Mouse (Mus musculus) limb, embryonic 12.5 days (tissue): ENCODE data around the gene Gadd45a. TPM values are rescaled to one million over a fixed set of nuclear protein-coding genes. Genes with fewer than 3 reads are reported as not detected.

Experiments
- ATAC-seq: fragments of 200-750 bp; cut with Nextera tagmentation; 2 replicates; pipeline ENCODE4 v1.8.0; 2017; ENCODE audit warnings: low read depth, moderate TSS enrichment; ENCODE audit not compliant: insufficient number of reproducible peaks, insufficient read depth, low FRiP score, low TSS enrichment
- H3K27ac ChIP-seq: fragments of 300-500 bp; sonication (generic); 2 replicates; pipeline ENCODE4 v1.5.1; 2016; ENCODE audit warnings: mild to moderate bottlenecking, moderate library complexity
- H3K27me3 ChIP-seq: fragments of 300-500 bp; sonication (generic); 2 replicates; pipeline ENCODE4 v1.6.1; 2016; ENCODE audit warnings: mild to moderate bottlenecking, moderate library complexity
- H3K36me3 ChIP-seq: fragments of 300-500 bp; sonication (generic); 2 replicates; pipeline ENCODE4 v1.6.1; 2016; ENCODE audit warnings: mild to moderate bottlenecking, moderate library complexity
- H3K4me1 ChIP-seq: fragments of 300-500 bp; sonication (generic); replicated peaks from 2 replicates; pipeline ENCODE4 v1.6.1; 2016
- H3K4me2 ChIP-seq: fragments of 300-500 bp; sonication (generic); 2 replicates; pipeline ENCODE4 v1.6.1; 2016; ENCODE audit warnings: mild to moderate bottlenecking, moderate library complexity
- H3K4me3 ChIP-seq: fragments of 300-500 bp; sonication (generic); replicated peaks from 2 replicates; pipeline ENCODE4 v1.5.1; 2016; ENCODE audit warnings: mild to moderate bottlenecking
- H3K9ac ChIP-seq: fragments of 300-500 bp; sonication (generic); replicated peaks from 2 replicates; pipeline ENCODE4 v1.6.1; 2016; ENCODE audit warnings: mild to moderate bottlenecking, moderate library complexity
- H3K9me3 ChIP-seq: fragments of 300-500 bp; sonication (generic); 2 replicates; pipeline ENCODE4 v1.6.1; 2016; ENCODE audit warnings: mild to moderate bottlenecking, moderate library complexity
- WGBS: fragments of 180-500 bp; shearing (Covaris S2); methylation state at CpG from one replicate; pipeline ENCODE4 v1.1.7; 2016; 5-methylcytosine and 5-hydroxymethylcytosine counted together
- polyA plus RNA-seq: library from polyadenylated mRNA; unstranded; fragments of >200 nt; fragmentation: Nextera tagmentation; extraction: Ambion mirVana; gene quantifications from 2 replicates; pipeline ENCODE4 v1.2.1, GENCODE M21; 2016

The Gadd45a gene
- polyA plus RNA-seq, 1 experiment from 2014 or later = 23.1 TPM

DNA sequence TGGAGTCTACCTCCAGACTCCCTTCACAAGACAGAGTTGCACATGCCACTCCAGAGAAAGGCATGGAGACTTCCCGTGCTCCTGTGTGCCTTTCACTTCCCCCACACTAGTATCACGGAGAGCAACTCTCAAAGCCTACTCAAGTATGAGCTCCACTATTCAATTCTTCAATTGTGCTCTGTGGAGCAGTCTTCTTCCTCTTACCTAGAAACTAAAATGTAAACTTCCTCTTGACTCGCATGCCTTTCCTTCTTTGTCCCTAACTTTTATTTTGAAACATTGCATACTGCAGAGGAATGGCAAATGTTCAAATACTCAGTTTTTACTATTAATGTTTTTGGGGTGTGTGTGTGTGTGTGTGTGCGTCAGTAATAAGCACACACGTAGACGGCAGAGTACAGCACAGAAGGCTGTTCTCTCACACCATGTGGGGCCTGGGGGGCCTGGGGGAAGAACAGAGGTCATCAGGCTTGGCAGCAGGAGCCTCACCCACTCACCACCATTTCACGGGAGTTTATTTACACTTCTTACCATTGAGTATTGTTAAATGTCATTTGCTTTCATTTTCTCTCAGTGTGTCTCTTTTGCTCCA lies 20.6 kb downstream of the Gadd45a start:
- no peak overlapping the region for H3K4me2 ChIP-seq
- H3K27me3 ChIP-seq = no peaks in the 10 kb centered on the region
- WGBS = 73% methylated on average over 7 of the region's 7 CpGs
- no peak overlapping the region for H3K9ac ChIP-seq
- no peak for ATAC-seq
- no peaks in the 10 kb centered on the region for H3K36me3 ChIP-seq
- H3K4me3 ChIP-seq = no peak overlapping the region
- no peaks in the 10 kb centered on the region for H3K9me3 ChIP-seq
- no peak overlapping the region for H3K27ac ChIP-seq
- peaks cover 13% of the 10 kb centered on the region; the same call in 1 of the 2 replicates for H3K4me1 ChIP-seq

GRCm38 (mm10) chr6:67015739-67016519 lies 21.3 kb downstream of the Gadd45a start:
- Histone ChIP-seq H3K4me1 (peaks cover 13% of the 10 kb centered on the region; the same call in 1 of the 2 replicates), H3K27me3 (no peaks in the 10 kb centered on the region), H3K4me2 (no peak overlapping the region), H3K36me3 (no peaks in the 10 kb centered on the region), H3K4me3 (no peak overlapping the region), H3K9ac (no peak overlapping the region), H3K9me3 (no peaks in the 10 kb centered on the region), H3K27ac (no peak overlapping the region)
- 51% methylated on average over 8 of the region's 8 CpGs for WGBS
- ATAC-seq = no peak

DNA sequence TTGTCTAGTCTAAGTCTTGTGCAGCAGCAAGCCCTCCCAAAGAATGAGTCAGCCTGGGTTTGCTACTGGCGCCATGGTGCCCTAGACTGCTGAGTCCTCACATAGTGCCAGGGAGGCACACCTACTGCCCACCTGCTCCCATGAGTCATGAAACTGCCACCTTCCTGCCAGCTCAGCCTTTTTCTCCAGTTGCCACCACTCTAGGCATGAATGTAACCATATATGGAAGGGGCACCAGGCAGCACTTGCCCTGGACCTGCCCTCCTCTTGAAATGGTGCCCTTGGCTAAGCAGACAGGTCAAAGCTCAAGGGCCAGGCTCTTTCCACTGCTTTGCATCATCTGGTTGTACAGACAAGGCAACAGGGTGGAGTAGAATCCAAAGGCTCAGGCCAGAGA lies 22.6 kb downstream of the Gadd45a start:
- no peak for ATAC-seq

DNA sequence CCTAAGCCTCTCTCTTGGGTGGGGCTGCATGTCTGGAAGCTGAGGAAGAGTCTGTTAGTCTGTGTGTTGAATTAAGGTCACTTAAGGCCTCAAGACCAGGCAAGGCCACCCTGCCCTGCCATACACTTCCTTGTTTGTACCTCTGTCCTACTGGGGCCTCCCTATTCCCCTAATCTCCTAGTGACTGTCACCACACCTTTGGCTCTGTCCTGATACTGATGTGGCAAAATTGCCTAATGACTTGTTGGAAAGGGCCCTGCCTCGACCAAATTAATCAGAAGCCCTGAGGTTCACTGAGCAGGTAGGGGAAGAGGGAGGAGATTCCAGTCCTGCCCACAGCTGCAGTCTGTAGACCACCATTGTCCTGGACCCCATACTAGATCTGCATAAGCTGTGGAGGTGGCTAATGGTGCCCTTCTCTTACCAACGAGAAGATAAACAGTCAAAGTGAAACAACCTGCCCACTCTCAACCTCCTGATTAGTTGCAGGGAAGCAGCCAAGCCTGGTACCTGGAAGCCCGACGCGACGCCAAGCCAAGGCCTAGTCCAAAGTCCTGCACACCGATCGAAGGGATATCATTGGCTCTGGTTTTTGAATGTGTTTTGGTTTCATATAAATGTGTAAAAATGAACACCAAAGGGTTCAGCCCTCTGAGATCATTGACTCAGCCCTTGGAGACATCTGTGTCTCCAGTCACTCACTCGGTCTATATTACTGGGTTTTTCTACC lies 23.1 kb downstream of the Gadd45a start:
- WGBS = 88% methylated on average over 9 of the region's 9 CpGs
- Histone ChIP-seq H3K4me2 (no peak overlapping the region), H3K4me3 (no peak overlapping the region), H3K9me3 (no peaks in the 10 kb centered on the region), H3K9ac (no peak overlapping the region), H3K27ac (no peak overlapping the region), H3K36me3 (no peaks in the 10 kb centered on the region), H3K27me3 (no peaks in the 10 kb centered on the region), H3K4me1 (peaks cover 19% of the 10 kb centered on the region)
- ATAC-seq = no peak

More for the DNA sequence above, 22.6 kb downstream of the Gadd45a start:
- Histone ChIP-seq H3K9ac (no peak overlapping the region), H3K4me1 (peaks cover 19% of the 10 kb centered on the region), H3K9me3 (no peaks in the 10 kb centered on the region), H3K27me3 (no peaks in the 10 kb centered on the region), H3K27ac (no peak overlapping the region), H3K36me3 (no peaks in the 10 kb centered on the region), H3K4me2 (no peak overlapping the region), H3K4me3 (no peak overlapping the region)
- 83% methylated on average over 1 of the region's 1 CpGs for WGBS

- no peak for ATAC-seq
- H3K9ac ChIP-seq = no peak overlapping the region
- no peak overlapping the region for H3K4me2 ChIP-seq
- H3K27ac ChIP-seq = no peak overlapping the region
- no peak overlapping the region for H3K4me3 ChIP-seq
- no peaks in the 10 kb centered on the region for H3K27me3 ChIP-seq
- 84% methylated on average over 6 of the region's 6 CpGs for WGBS
- no peaks in the 10 kb centered on the region for H3K36me3 ChIP-seq
- peaks cover 19% of the 10 kb centered on the region for H3K4me1 ChIP-seq
- H3K9me3 ChIP-seq = no peaks in the 10 kb centered on the region
These were observed 23.8 kb downstream of the Gadd45a start for GRCm38 (mm10) chr6:67013293-67013948.

GRCm38 (mm10) chr6:67011217-67011518 lies 26.1 kb downstream of the Gadd45a start:
- 0 out of 2 replicates have a peak, but pooled peaks have one; percentile 42 for ATAC-seq
- H3K36me3 ChIP-seq = no peaks in the 10 kb centered on the region
- H3K9me3 ChIP-seq = no peaks in the 10 kb centered on the region
- H3K27ac ChIP-seq = no peak overlapping the region
- no peaks in the 10 kb centered on the region for H3K27me3 ChIP-seq
- H3K9ac ChIP-seq = no peak overlapping the region
- peaks cover 13% of the 10 kb centered on the region for H3K4me1 ChIP-seq
- H3K4me2 ChIP-seq = no peak overlapping the region
- no peak overlapping the region for H3K4me3 ChIP-seq

DNA sequence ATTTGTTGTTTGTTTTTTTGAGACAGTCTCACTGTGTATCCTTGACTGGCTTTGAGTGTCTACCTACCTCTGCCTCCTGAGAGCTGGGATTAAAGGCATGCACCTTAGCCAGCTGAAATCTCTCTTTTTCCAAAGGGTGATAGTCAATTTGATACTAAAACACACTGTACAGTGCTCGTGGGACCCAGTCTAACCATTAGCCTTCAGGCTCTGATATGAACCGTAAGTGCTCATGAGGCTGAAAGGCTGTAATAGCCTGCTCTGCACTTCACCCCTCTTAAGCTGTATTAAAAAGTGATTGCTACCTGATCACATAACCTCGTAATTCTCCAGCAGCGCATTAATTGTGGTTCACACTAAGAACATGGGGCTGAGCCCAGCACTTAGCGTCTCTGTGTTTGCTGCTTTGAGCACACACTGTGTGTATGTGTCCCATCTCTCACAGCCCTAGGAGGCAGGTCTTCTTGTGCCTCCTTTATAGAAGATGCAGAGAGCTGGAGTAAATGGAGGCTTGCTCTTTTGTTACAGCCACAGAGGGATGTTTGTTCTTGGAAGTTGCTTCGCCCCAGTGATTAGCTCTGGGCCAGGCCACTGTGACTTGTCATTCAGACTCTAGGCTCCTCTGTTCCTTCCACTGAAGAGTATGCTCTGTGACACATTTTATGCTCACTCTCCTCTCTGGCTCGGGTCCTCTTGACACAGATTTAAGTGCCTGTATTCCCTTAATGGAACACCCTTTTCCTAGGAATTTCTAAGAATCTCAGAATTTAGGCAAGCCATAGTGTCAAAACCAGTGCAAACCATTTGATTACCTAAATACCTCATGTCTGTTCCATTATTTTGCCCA lies 26.7 kb downstream of the Gadd45a start:
- Histone ChIP-seq H3K9me3 (no peaks in the 10 kb centered on the region), H3K4me1 (peaks cover 7% of the 10 kb centered on the region; the same call in 1 of the 2 replicates), H3K36me3 (no peaks in the 10 kb centered on the region), H3K9ac (no peak overlapping the region), H3K27ac (no peak overlapping the region), H3K27me3 (no peaks in the 10 kb centered on the region), H3K4me3 (no peak overlapping the region), H3K4me2 (no peak overlapping the region)
- 68% methylated on average over 7 of the region's 7 CpGs for WGBS
- ATAC-seq = no peak; the same call in 1 of the 2 replicates

DNA sequence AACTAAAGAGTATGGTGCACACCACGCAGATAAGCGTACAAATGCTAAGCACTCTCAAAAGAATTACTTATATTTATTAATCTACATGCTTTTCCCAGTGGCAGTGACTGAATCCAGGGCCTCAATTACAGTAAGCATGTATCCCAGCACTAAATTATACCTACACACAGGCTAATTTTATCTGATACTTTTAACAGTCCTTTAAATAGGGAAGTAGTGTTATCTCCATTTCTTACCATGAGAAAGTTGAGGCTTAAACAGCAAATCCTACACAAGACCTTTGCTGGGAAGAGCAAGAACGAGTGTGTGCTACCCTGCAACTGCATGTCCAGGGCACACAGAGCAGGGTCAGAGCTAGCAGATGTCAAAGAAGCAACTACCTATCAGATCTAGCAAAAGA lies 27.4 kb downstream of the Gadd45a start:
- H3K36me3 ChIP-seq = no peaks in the 10 kb centered on the region
- no peak overlapping the region for H3K4me2 ChIP-seq
- H3K4me3 ChIP-seq = no peak overlapping the region
- H3K27me3 ChIP-seq = no peaks in the 10 kb centered on the region
- H3K9ac ChIP-seq = no peak overlapping the region
- 90% methylated on average over 3 of the region's 3 CpGs for WGBS
- H3K9me3 ChIP-seq = no peaks in the 10 kb centered on the region
- no peak overlapping the region for H3K27ac ChIP-seq
- no peak for ATAC-seq
- H3K4me1 ChIP-seq = peaks cover 6% of the 10 kb centered on the region; the same call in 1 of the 2 replicates

GRCm38 (mm10) chr6:66999800-67000199 lies 37.5 kb downstream of the Gadd45a start:
- no peaks in the 10 kb centered on the region for H3K4me1 ChIP-seq
- ATAC-seq = no peak
- no peaks in the 10 kb centered on the region for H3K36me3 ChIP-seq
- no peak overlapping the region for H3K9ac ChIP-seq
- no peak overlapping the region for H3K4me3 ChIP-seq
- H3K4me2 ChIP-seq = no peak overlapping the region
- no peaks in the 10 kb centered on the region for H3K27me3 ChIP-seq
- H3K27ac ChIP-seq = no peak overlapping the region
- no peaks in the 10 kb centered on the region for H3K9me3 ChIP-seq

DNA sequence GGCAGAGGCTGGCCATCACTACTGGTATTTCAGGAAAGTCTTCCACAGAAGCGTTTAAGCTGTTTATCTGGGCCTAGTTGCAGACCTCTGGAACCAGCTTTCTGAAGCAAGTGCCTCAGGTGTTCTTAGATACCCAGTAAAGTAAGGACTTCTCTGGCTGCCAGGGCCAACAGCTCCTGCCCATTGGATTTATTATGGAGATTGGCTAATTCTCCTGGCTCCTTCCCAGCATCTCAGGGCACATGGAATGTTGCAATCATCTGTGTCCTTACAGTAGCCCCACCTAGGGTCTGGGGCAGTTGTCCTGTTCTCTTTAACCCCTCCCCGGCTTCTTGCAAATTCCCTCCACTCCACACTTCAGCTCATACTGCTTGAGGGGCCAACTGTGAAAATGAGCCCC lies 38.6 kb downstream of the Gadd45a start:
- no peaks in the 10 kb centered on the region for H3K4me1 ChIP-seq
- H3K4me2 ChIP-seq = no peak overlapping the region
- no peaks in the 10 kb centered on the region for H3K9me3 ChIP-seq
- no peak overlapping the region for H3K4me3 ChIP-seq
- ATAC-seq = no peak
- H3K36me3 ChIP-seq = no peaks in the 10 kb centered on the region
- no peak overlapping the region for H3K9ac ChIP-seq
- 91% methylated on average over 2 of the region's 2 CpGs for WGBS
- no peak overlapping the region for H3K27ac ChIP-seq
- H3K27me3 ChIP-seq = no peaks in the 10 kb centered on the region
